Mouse (Mus musculus) left cerebral cortex, adult 11 months (tissue): ENCODE data around the gene Stac2.

Experiments
- DNase-seq: peaks from one replicate; pipeline ENCODE4 v3.0.0; 2022; ENCODE audit warnings: low spot score

Stac2 gene

GRCm38 (mm10) chr11:98021565-98022252 is 31.6 kb downstream of the Stac2 start:
- no peak for DNase-seq

GRCm38 (mm10) chr11:98021118-98021517 is 32.1 kb downstream of the Stac2 start:
- no peak for DNase-seq

GRCm38 (mm10) chr11:98020710-98021109 is 32.6 kb downstream of the Stac2 start:
- DNase-seq = no peak

- DNase-seq = no peak
These were observed 33.2 kb downstream of the Stac2 start for GRCm38 (mm10) chr11:98019883-98020610.

- peak; percentile 76 for DNase-seq
These were observed 34.2 kb downstream of the Stac2 start for GRCm38 (mm10) chr11:98018858-98019641.

GRCm38 (mm10) chr11:98018222-98018621 is 35.0 kb downstream of the Stac2 start:
- no peak for DNase-seq

- DNase-seq = no peak
These were observed 36.4 kb downstream of the Stac2 start for GRCm38 (mm10) chr11:98016824-98017223.

GRCm38 (mm10) chr11:98016177-98016576 is 37.1 kb downstream of the Stac2 start:
- no peak for DNase-seq

- no peak for DNase-seq
These were observed 40.4 kb downstream of the Stac2 start for GRCm38 (mm10) chr11:98012831-98013230.

- no peak for DNase-seq
These were observed 41.5 kb downstream of the Stac2 start for GRCm38 (mm10) chr11:98011716-98012115.

- no peak for DNase-seq
These were observed 45.2 kb downstream of the Stac2 start for GRCm38 (mm10) chr11:98008087-98008486.

GRCm38 (mm10) chr11:98005686-98006085 is 47.6 kb downstream of the Stac2 start:
- no peak for DNase-seq

GRCm38 (mm10) chr11:98005076-98005475 is 48.2 kb downstream of the Stac2 start:
- DNase-seq = no peak

GRCm38 (mm10) chr11:98004161-98004560 is 49.1 kb downstream of the Stac2 start:
- DNase-seq = no peak

GRCm38 (mm10) chr11:98003171-98003671 is 50.0 kb downstream of the Stac2 start:
- DNase-seq = no peak

GRCm38 (mm10) chr11:98002627-98003026 is 50.6 kb downstream of the Stac2 start:
- no peak for DNase-seq

- no peak for DNase-seq
These were observed 51.3 kb downstream of the Stac2 start for GRCm38 (mm10) chr11:98001986-98002385.

- DNase-seq = no peak
These were observed 51.9 kb downstream of the Stac2 start for GRCm38 (mm10) chr11:98001351-98001824.

- DNase-seq = no peak
These were observed 52.7 kb downstream of the Stac2 start for GRCm38 (mm10) chr11:98000378-98001140.

GRCm38 (mm10) chr11:97999748-98000147 is 53.5 kb downstream of the Stac2 start:
- no peak for DNase-seq

GRCm38 (mm10) chr11:97998898-97999608 is 54.2 kb downstream of the Stac2 start:
- no peak for DNase-seq
